Mouse (Mus musculus): Measurements from ENCODE around the gene Mtrex. TPM values are rescaled to one million over a fixed set of nuclear protein-coding genes. Genes with fewer than 3 reads are reported as not detected.

Mtrex gene
- polyA plus RNA-seq (2012; rRNA removed) = 7.9 and 10.6 TPM in 2 replicates

- under 1% methylated on average over 57 of the region's 57 CpGs for WGBS
- peak; percentile 100 for DNase-seq
- Histone ChIP-seq H3K27me3 (replicated peaks; ENCODE audit: control insufficient read depth, insufficient read depth, low read length) (no peaks in the 10 kb centered on the region), H3K4me1 (ENCODE audit: control insufficient read depth, insufficient read depth, low read length) (peaks cover 12% of the 10 kb centered on the region; the same call in 1 of the 2 replicates), H3K27ac (ENCODE audit: insufficient read depth, low read depth, low read length) (peak within 1 kb of the TSS; percentile 72), H3K4me3 (ENCODE audit: insufficient read depth, low read depth, low read length) (peak within 1 kb of the TSS; percentile 78), H3K36me3 (ENCODE audit: control insufficient read depth, insufficient read depth, low read length) (no peaks in the 10 kb centered on the region)
- TF ChIP-seq CTCF (conservative IDR thresholded peaks at IDR 0.05; ENCODE audit: insufficient read depth, insufficient read length, low read depth, low read length) (no peak), POLR2A (IDR thresholded peaks at IDR 0.05; ENCODE audit: low read depth, low read length) (no peak)
These were observed at the start of gene Mtrex, which contains the start of gene Dhx29 for GRCm38 (mm10) chr13:112927287-112928001. Gene Mtrex (minus strand): TSS chr13:112927398. Gene Dhx29 (plus strand): TSS chr13:112927454.

- Histone ChIP-seq H3K27ac (ENCODE audit: insufficient read depth, low read depth, low read length) (no peak overlapping the region), H3K27me3 (replicated peaks; ENCODE audit: control insufficient read depth, insufficient read depth, low read length) (no peaks in the 10 kb centered on the region; the same call in 1 of the 2 replicates), H3K4me1 (ENCODE audit: control insufficient read depth, insufficient read depth, low read length) (no peaks in the 10 kb centered on the region), H3K4me3 (ENCODE audit: insufficient read depth, low read depth, low read length) (no peak overlapping the region), H3K36me3 (ENCODE audit: control insufficient read depth, insufficient read depth, low read length) (no peaks in the 10 kb centered on the region)
- TF ChIP-seq CTCF (conservative IDR thresholded peaks at IDR 0.05; ENCODE audit: insufficient read depth, insufficient read length, low read depth, low read length) (no peak), POLR2A (IDR thresholded peaks at IDR 0.05; ENCODE audit: low read depth, low read length) (no peak)
- DNase-seq = no peak
- 41% methylated on average over 10 of the region's 10 CpGs for WGBS
These were observed 49.5 kb upstream of the Mtrex start for GRCm38 (mm10) chr13:112976720-112977119.

- TF ChIP-seq CTCF (conservative IDR thresholded peaks at IDR 0.05; ENCODE audit: insufficient read depth, insufficient read length, low read depth, low read length) = no peak
- TF ChIP-seq POLR2A (IDR thresholded peaks at IDR 0.05; ENCODE audit: low read depth, low read length) = no peak
- Histone ChIP-seq H3K4me1 (ENCODE audit: control insufficient read depth, insufficient read depth, low read length) (no peaks in the 10 kb centered on the region), H3K27me3 (replicated peaks; ENCODE audit: control insufficient read depth, insufficient read depth, low read length) (no peaks in the 10 kb centered on the region), H3K36me3 (ENCODE audit: control insufficient read depth, insufficient read depth, low read length) (peaks cover 3% of the 10 kb centered on the region), H3K27ac (ENCODE audit: insufficient read depth, low read depth, low read length) (no peak overlapping the region), H3K4me3 (ENCODE audit: insufficient read depth, low read depth, low read length) (no peak overlapping the region)
- DNase-seq = no peak
- WGBS = 89% methylated on average over 5 of the region's 5 CpGs
These were observed 40.1 kb upstream of the Mtrex start for GRCm38 (mm10) chr13:112967267-112967666.

GRCm38 (mm10) chr13:112964421-112964820 lies 37.2 kb upstream of the Mtrex start:
- Histone ChIP-seq H3K27me3 (replicated peaks; ENCODE audit: control insufficient read depth, insufficient read depth, low read length) (no peaks in the 10 kb centered on the region), H3K27ac (ENCODE audit: insufficient read depth, low read depth, low read length) (no peak overlapping the region), H3K4me1 (ENCODE audit: control insufficient read depth, insufficient read depth, low read length) (no peaks in the 10 kb centered on the region), H3K36me3 (ENCODE audit: control insufficient read depth, insufficient read depth, low read length) (peaks cover 3% of the 10 kb centered on the region), H3K4me3 (ENCODE audit: insufficient read depth, low read depth, low read length) (no peak overlapping the region)
- DNase-seq = peak; percentile 75
- WGBS = 70% methylated on average over 12 of the region's 12 CpGs
- TF ChIP-seq POLR2A (IDR thresholded peaks at IDR 0.05; ENCODE audit: low read depth, low read length) (no peak), CTCF (conservative IDR thresholded peaks at IDR 0.05; ENCODE audit: insufficient read depth, insufficient read length, low read depth, low read length) (no peak)

GRCm38 (mm10) chr13:112963081-112963480 lies 35.9 kb upstream of the Mtrex start:
- TF ChIP-seq POLR2A (IDR thresholded peaks at IDR 0.05; ENCODE audit: low read depth, low read length) = no peak
- no peak for TF ChIP-seq CTCF (conservative IDR thresholded peaks at IDR 0.05; ENCODE audit: insufficient read depth, insufficient read length, low read depth, low read length)
- Histone ChIP-seq H3K4me3 (ENCODE audit: insufficient read depth, low read depth, low read length) (no peak overlapping the region), H3K27me3 (replicated peaks; ENCODE audit: control insufficient read depth, insufficient read depth, low read length) (no peaks in the 10 kb centered on the region), H3K27ac (ENCODE audit: insufficient read depth, low read depth, low read length) (no peak overlapping the region), H3K4me1 (ENCODE audit: control insufficient read depth, insufficient read depth, low read length) (no peaks in the 10 kb centered on the region), H3K36me3 (ENCODE audit: control insufficient read depth, insufficient read depth, low read length) (peaks cover 3% of the 10 kb centered on the region)
- DNase-seq = peak; percentile 56
- WGBS = 39% methylated on average over 5 of the region's 5 CpGs

GRCm38 (mm10) chr13:112954067-112954466 lies 26.9 kb upstream of the Mtrex start:
- TF ChIP-seq POLR2A (IDR thresholded peaks at IDR 0.05; ENCODE audit: low read depth, low read length) (no peak), CTCF (conservative IDR thresholded peaks at IDR 0.05; ENCODE audit: insufficient read depth, insufficient read length, low read depth, low read length) (no peak)
- H3K27ac ChIP-seq (ENCODE audit: insufficient read depth, low read depth, low read length) = no peak overlapping the region
- no peaks in the 10 kb centered on the region for H3K27me3 ChIP-seq (replicated peaks; ENCODE audit: control insufficient read depth, insufficient read depth, low read length)
- 92% methylated on average over 8 of the region's 8 CpGs for whole genome bisulfite sequencing
- H3K4me1 ChIP-seq (ENCODE audit: control insufficient read depth, insufficient read depth, low read length) = no peaks in the 10 kb centered on the region
- H3K36me3 ChIP-seq (ENCODE audit: control insufficient read depth, insufficient read depth, low read length) = peaks cover 4% of the 10 kb centered on the region; the same call in 1 of the 2 replicates
- DNase-seq = no peak
- H3K4me3 ChIP-seq (ENCODE audit: insufficient read depth, low read depth, low read length) = no peak overlapping the region

- no peak overlapping the region for H3K4me3 ChIP-seq (ENCODE audit: insufficient read depth, low read depth, low read length)
- 84% methylated on average over 6 of the region's 6 CpGs for WGBS
- H3K4me1 ChIP-seq (ENCODE audit: control insufficient read depth, insufficient read depth, low read length) = no peaks in the 10 kb centered on the region
- no peaks in the 10 kb centered on the region for H3K27me3 ChIP-seq (replicated peaks; ENCODE audit: control insufficient read depth, insufficient read depth, low read length)
- peaks cover 4% of the 10 kb centered on the region; the same call in 1 of the 2 replicates for H3K36me3 ChIP-seq (ENCODE audit: control insufficient read depth, insufficient read depth, low read length)
- no peak overlapping the region for H3K27ac ChIP-seq (ENCODE audit: insufficient read depth, low read depth, low read length)
- TF ChIP-seq POLR2A (IDR thresholded peaks at IDR 0.05; ENCODE audit: low read depth, low read length) (no peak), CTCF (conservative IDR thresholded peaks at IDR 0.05; ENCODE audit: insufficient read depth, insufficient read length, low read depth, low read length) (no peak)
- no peak for DNase-seq
These were observed 18.7 kb upstream of the Mtrex start for GRCm38 (mm10) chr13:112945900-112946299.
